Mouse (Mus musculus): Measurements from ENCODE around the gene Cacfd1. TPM values are rescaled to one million over a fixed set of nuclear protein-coding genes. Genes with fewer than 3 reads are reported as not detected.

Gene Cacfd1
- polyA plus RNA-seq, 1 experiment, result 48.0 TPM

DNA sequence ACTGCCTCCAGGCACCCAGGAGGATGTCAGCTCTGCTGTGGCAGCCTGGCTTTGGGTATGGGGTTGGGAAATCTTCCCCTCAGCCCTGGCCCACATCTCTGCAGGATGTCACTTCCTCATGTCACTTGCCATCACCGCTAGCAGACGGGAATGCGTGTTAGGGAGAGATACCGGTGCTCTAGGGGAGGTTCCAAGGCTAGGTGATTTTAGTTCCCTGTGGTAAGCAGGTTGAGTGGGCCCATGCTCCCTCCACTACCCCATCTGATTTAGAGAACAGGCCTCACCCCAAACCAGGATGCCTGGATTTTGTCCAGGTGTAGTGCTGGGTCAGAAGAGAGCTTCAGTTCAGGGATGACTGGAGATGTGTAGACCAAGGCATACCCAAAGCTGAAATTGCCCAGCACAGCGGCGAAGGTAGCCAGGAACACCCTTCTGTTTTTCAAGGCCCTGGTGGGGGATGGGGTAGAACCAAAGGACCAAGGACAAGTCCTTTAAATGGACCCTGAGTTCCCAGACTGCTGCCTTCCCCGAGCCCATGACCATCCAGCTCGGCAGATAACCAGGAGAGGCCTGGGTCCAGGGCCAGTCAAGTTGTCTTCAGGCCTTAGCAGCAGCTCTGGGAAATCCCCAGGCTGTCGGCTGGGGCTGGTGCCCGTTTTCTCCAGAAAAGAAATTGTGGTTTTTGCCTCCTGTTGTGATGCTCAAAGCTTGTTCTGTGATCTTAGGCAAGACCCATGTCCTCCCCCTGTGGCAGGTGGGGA is 17.3 kb downstream of the Cacfd1 start:
- no peak for DNase-seq (ENCODE audit: low spot score)

DNA sequence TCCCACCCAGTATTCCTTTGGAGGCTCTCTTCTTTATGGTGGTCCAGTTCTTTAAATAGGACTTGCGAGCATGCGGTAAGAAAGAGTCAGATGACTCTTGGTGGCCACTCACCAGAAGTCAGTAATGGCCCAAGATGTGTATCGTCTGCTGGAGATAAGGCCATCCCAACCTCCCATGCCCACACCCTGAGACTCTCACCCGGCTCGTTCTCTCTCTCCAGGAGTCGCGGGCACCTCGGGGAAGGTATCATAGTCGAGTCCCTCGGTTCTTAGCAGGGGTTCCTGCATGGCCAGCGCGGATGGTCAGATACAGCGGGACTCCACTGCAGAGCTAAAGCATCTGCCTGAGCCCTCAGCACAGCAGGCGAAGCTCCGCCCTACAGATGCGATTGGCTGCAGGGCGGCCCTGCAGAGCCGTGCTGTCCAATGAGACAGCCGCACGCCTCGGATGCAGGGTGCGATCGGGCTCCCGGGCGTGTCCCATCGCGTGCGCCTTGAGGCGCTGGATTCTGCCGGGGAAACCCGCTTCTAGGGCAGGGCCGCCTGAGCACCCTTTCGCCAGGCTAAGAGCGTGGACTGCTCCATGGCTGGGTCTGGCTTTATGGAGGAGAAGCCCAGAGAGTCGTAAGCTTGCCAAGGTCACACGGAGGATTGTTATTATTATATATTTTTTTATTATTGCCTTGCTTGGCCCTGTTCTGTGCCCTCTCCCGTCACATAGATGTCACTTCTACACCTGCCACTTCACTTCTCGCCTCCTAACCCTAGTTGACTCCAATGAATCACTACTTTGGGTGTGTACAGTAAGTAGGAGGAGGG is 18.1 kb downstream of the Cacfd1 start, which contains the start of gene Slc2a6:
Gene Slc2a6, minus strand, starts transcription at position 381 of the 819 bp plus-strand sequence.
- DNase-seq (ENCODE audit: low spot score), result peak; percentile 71

DNA sequence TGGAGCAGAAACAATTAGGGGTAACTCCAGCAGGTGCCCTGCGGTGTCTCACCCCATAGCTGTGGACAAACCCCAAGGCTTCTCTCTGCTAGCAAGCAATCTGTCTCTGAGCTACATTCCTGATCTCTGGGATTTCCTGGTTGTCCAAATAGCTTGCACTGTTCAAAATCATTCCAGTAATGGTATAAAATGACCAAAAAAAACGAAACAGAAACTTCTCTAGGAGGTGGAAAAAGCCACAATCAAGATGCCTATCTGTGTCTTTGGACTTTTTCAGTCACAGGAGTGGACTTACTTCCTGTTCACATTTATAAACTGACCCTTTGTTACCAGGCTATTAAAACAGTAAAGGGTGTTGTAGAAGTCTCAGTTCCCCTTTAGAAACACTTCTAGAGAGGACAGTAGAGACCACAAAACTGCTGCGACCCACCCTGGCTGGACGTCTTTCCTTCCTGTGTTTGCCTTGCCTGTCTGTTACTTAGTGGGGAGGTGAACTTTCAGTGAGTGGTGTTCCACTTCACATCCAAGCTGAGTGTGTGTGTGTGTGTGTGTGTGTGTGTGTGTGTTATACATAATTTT is 18.8 kb downstream of the Cacfd1 start:
- DNase-seq (ENCODE audit: low spot score), result no peak

DNA sequence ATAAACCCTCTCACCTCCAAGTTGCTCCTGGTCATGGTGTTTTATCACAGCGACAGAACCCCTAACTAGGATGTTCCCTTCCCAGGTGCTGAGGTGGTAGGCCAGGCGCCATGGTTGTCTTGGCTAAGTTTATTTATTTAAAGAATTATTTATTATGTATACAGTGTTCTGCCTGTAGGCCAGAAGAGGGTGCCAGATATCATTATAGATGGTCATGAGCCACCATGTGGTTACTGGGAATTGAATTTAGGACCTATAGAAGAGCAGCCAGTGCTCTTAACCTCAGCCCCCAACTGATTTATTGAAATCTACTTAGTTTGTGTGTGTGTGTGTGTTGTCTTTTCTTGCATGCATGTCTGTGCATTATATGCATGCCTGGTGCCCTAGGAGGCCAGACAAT is 22.6 kb downstream of the Cacfd1 start:
- DNase-seq (ENCODE audit: low spot score), result no peak

DNA sequence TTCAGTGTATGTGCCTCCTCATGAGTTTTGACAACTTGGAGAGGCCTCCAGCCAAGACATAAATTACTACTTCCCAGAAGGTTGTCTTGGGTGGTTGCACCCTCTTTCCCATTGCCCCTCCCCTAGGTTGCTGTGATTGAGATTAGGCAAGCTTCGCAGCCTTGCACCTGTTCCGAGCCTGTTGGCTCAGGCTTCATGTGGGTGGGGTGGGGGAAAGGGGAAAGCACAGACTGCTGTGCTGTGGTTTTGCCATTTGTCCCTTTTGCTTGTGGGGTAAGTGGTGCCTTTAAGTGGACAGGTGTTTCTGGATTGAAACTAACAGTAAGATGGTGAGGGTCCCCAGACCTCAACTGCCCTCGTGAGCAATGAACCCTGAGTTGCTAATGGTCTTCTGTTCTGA is 26.3 kb downstream of the Cacfd1 start:
- no peak for DNase-seq (ENCODE audit: low spot score)

DNA sequence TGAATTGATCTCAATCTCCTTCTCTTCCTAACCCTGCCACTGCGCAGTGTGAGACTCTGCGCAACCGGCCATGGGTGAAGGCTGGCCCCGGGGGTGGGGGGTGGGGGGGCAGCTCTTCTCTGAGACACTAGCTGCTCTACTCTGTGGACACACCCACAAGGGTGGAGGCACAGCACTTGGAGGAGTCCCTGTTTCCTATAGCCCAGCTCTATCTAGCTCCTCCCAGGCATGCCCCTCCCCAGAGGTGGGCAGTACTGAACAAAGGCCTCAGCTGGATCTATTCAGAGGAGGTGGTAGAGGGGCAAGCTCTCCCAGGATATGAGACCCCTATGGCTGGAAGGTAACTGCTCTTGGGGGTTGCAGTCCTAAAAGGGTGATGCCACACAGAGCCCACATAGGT is 27.3 kb downstream of the Cacfd1 start:
- no peak for DNase-seq (ENCODE audit: low spot score)

DNA sequence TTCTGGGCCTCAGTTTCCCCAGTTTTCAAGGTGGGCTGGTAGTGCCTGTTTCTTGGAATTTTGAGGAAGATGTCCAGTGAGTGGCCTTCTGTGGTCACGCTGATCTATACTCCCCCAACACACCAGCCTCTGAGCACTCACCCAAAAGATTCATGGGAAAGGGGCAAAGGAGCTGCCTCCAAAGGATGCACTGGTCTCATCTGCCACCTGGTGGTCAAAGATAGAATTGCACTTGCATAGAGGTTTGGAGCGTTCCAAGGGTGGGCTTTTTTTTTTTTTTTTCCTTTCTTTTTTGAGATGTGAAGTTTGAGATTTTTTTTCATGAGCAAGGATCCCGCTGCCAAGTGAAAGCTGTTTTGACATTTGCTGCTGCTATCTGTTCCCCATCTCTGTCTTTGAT is 28.9 kb downstream of the Cacfd1 start:
- no peak for DNase-seq (ENCODE audit: low spot score)

DNA sequence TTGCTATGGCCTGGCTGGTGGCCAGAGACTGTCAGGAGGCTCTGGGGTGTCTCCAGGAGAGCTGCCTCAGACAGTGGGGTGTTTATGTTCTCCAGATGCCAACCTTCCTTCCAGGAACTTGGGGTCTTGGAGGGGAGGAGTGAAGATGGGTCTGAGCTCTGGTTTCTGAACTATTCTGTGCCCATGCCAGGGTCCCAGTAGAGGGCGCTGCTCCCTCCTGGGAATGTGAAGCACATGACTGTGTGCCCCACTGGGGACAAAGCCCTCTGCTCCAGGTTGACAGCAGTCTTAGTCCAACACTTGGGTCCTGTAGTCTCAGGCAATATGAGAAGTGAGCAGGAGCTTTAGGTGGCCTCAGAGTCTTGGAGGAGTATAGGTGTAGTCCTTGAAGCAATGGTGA is 29.6 kb downstream of the Cacfd1 start:
- DNase-seq (ENCODE audit: low spot score), result no peak

DNA sequence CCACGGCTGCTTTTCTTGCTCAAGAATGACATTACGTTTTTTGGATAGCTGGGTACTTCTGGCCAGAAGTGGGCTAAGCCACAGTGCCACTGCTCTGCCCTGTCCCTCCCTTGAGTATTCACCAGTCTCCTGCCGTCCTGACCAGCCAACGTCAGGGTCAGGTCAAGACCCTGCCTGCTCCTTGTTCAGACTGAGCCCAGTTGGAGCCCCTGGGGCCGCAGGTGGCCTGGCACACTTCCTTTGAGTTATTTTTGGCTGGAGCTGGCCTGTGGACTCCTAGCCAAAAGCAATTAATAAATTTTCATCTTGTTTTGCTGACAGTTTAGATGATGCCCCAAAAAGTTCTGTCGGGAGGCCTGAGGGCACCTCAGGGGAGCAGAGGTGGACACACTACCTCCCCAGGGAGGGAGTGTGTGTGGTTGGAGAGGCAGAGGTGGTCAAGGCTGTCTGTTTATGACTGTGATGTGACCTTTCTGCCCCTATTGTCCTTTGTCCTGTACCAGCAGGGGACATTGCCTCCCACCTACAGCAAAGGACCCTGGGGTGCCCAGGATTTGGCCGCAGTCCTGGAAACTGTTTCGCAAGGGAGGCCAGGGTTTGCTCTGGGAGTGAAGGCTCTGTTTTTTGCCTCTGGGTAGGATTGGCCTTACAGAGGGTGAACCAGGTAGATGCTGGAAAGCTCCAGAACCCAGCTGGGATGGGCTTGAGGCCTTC is 32.6 kb downstream of the Cacfd1 start:
- DNase-seq (ENCODE audit: low spot score), result no peak

DNA sequence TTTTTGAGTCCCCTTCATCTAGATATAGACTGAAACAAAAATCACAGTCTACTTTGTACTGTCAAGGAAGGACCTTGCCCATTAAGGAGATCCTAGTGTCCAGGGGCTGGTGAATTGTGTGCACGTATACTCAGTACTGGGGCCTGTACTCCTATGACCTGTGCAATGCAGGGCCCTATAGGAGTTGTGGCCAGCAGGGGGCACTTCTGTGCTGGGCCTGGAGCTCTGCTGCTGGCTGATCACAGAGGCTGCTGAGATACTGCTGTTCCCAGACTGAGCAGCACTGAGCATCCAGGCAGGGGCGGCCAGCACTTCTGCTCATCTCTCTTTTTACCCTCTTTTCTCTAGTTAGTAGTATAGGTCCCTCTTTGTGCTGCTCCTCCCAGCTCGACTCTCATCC is 33.7 kb downstream of the Cacfd1 start:
- peak; percentile 57 for DNase-seq (ENCODE audit: low spot score)

DNA sequence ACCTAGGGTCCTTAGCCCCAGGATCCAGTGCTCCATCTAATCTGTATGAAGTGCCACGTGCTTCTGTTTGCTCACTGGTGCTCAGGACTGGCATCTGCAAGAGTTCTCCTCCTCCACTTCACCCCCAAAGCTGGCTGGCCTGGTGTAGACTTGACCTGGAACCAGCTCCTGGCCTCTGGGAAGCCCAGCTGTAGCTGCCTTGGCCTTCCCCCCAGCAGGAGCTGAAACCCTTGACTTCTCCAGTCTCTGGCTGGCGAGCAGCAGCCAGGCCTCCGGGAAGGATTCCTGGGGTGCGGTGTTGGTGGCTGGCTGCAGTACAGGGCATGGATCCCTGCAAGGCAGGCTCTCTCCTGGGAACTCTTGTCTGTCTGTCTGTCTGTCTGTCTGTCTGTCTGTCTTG is 34.4 kb downstream of the Cacfd1 start:
- no peak for DNase-seq (ENCODE audit: low spot score)

DNA sequence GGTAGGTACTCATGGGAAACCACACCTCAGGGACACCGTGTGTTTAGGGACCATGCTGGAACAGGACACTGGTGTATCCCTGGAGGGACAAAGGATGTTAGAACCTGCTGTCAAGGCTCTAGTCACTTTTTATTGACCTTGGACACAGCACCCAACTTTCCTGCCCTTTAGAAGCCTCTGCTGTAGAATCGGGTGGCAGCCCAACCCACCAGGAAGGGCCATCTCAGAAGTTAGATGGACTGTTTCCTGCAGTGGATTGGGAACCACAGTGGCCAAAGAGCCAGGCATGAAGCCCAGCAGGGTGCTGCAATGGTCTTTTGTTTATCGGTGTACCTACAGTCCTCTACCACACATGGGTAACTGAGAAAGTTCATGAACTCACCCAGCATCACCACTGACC is 34.9 kb downstream of the Cacfd1 start:
- DNase-seq (ENCODE audit: low spot score), result no peak

DNA sequence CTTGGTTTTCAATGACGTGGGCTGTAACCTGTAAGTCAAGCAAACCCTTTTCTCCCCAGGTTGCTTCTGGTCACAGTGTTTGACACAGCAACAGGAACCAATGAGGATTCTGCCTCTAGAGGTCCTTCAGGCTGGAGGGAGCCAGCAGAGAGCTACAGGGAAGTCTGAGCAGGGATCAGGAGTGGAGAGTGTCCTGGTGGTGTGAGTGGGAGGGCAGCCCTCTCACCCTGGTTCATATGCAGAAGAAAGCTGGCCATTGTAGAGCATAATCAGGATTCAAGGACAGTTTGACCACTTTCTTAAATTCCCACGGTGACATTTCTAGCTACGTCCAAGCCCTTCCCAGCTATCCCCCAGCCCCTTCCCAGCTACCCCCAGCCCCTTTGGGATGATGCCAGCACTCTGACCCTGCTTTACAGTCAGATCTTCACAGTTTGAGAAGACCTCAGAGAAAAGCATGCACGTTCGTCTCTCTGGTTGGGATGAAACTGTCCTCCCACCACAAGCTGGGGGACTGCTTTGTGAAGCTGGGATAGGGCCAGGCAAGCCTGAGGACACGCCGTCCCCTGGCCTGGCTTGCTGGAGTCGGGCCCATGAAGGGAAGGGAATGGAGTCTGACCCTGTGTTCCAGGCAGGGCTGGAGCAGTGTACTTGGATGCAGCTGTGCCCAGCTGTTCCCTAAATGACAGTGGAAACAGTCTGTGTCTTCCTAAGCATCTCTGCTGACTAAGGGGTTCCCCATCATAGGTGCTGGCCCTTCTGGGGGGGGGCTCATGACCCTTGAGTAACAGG is 36.4 kb downstream of the Cacfd1 start:
- no peak for DNase-seq (ENCODE audit: low spot score)

DNA sequence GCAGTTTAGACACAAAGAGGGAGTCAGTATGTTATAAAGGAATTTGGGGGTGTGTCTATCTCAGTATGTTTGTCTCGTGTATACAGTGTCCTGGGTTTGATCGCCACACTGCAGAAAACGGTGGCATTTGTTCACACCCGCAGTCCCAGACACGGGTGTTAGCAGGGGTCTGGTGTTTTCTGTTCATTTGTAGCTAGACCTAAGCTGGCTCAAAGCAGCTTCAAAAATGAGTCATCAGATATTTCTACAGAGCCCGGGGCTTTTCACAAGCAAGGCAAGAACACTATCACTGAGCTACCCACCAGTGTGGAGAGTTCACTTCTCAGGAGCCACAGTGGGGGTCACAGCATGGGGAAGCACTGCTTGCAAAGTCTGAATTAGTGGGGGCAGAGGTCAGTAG is 39.7 kb downstream of the Cacfd1 start:
- DNase-seq (ENCODE audit: low spot score), result no peak

DNA sequence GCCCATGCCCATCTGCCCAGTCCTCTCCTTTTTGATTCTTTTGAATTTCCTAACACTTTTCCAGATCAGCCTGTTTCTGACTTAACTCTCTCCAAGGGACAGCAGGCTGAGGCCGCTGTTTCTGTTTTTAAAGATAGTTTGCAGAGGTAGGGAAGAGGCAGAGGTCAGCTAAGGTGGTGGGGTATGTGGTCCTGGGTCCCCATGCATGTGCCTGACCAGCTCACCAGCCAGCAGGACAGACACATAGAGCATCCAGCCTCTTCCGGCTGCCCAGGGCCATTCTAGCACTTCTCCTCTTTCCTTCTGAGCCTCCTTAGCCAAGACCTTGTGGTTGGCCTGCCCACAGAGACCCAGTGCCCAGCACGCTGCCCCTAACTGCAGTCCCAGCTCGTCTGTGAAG is 48.5 kb downstream of the Cacfd1 start:
- no peak for DNase-seq (ENCODE audit: low spot score)

DNA sequence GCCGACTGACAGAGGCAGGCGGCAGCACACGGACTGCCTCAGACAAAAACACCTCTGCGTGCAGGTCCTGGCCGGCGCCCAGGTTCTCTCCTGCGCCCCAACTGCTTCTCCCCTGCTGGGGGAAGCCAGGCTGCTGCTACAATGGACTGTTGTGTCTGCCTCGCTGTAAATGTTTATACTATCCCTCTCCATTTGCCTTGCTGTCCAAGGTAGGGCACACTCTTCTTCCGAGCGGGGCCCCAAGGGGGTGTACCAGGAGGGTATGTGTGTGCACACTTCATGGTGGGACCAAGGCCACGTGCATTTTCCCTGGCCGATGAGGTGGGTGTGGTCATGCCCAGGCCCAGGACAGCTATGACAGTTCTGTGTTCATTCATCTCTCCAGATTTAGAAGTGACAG is 49.0 kb downstream of the Cacfd1 start:
- no peak for DNase-seq (ENCODE audit: low spot score)

DNA sequence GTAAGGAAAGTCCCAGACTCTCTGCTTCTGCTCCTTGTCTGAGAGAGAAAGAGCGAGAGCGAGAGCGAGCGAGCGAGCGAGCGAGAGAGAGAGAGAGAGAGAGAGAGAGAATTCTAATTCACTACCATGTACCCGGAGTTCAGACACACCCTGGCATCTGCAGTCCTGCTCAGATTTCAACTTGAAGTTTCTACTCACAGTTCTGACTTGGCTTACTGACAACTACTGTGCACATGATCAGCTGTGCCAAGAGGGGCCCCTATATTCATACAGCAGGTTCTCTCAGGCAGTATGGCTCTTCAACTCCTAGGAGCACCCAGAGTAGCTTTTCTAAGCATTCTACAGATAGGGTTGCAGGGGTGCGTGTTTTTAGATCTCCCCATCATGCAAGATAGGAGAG is 49.5 kb downstream of the Cacfd1 start:
- no peak for DNase-seq (ENCODE audit: low spot score)

DNA sequence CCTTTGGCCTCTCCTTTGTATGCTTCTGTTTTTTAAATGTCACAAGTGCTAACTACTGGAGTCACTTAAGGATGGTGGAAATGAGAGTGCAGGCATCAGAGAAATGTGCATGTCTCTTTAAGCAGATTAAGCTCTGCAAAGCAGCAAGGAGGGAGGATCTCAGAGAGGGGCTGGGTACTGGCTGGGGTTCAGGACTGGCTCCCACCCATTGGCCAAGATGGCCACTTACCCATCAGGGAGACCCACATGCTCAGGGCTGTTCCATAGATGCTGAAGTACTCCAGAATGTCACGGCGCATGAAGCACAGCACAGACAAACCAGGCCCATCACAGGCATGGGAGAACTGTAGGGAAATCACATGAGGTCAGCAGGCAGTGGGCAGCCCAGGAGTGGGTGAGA is 57.4 kb downstream of the Cacfd1 start:
- DNase-seq (ENCODE audit: low spot score), result no peak

DNA sequence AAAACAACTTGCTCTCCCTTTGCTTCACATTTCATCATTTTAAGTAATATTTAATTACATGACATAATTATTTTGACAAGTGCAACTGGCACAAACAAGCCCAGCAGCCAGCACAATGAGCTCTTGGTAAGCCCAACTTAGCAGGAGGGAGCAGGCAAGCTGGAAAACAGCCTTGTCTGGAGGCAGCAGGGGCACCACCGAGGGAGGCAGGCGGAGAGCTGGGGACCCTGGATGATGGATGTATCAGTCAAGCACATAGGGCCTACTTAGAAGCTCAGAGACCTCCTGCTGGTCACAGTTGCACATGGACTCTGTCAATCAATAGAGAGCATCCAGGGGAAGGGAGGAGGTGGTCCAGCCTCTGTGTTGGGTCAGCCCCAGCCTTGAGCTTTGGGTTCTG is 58.3 kb downstream of the Cacfd1 start:
- DNase-seq (ENCODE audit: low spot score), result no peak

DNA sequence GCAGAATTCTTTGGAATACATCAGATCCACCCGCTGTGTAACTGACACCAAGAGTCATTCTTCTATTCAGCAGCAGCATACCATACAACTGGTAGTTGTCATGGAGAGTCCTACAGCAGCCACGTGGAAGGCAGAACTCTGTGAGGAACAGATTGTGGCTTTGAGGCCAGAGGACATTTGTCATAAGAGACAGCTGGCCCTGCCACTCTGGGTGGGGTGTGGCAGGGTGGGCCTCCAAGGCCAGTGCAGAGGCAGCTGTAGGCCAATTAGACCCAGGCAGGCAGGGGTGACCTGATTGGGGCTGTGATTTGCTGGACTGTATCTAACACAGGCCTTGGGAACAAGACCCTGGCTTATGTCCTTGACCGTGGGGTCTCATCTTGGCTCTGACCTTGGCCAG is 59.9 kb downstream of the Cacfd1 start:
- no peak for DNase-seq (ENCODE audit: low spot score)

DNA sequence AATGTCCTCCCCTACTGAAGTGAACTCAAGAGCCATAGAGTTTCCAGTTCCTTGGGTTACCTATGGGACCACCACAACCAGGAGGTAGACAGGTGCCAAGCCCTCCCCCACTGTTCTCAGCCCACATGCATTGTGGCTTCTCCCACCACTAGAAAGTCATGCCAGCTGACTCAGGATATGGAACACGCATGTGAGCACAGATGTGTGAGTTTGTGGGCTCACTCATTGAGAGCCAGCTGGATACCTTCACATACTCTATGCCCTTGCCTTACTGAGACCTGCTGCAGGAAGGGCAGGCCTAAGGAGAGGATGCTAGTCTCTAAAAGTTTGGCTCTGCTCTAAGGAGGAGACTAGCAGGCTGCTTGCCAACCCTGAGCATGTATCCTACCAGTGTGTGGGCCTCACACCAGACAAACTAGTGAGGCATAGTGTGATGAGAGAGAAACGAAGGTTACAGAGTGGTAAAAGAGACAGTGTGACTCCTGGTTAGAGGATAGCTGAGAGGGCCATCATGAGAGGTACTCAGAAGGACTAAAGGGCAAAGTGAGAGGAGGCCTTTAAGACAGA is 60.6 kb downstream of the Cacfd1 start:
- no peak for DNase-seq (ENCODE audit: low spot score)

All from urinary bladder, adult 2 months (tissue).